Mouse (Mus musculus): ENCODE data around the gene Stoml3. TPM values are rescaled to one million over a fixed set of nuclear protein-coding genes. Genes with fewer than 3 reads are reported as not detected.

Stoml3 gene
- polyA plus RNA-seq, 1 experiment from 2014 or later: not detected

- Histone ChIP-seq H3K4me1 (replicated peaks; ENCODE audit: control insufficient read depth, insufficient read depth, low read length) (no peaks in the 10 kb centered on the region), H3K4me3 (ENCODE audit: low read depth, low read length) (no peak overlapping the region), H3K27me3 (ENCODE audit: control insufficient read depth, insufficient read depth, low read length) (no peaks in the 10 kb centered on the region), H3K27ac (ENCODE audit: low read depth, low read length) (no peak overlapping the region), H3K36me3 (ENCODE audit: control insufficient read depth, insufficient read depth, low read length) (no peaks in the 10 kb centered on the region), H3K9me3 (ENCODE audit: control insufficient read depth, low read length) (no peaks in the 10 kb centered on the region), H3K9ac (ENCODE audit: low read depth, low read length) (no peak overlapping the region), H3K4me2 (replicated peaks; ENCODE audit: low read depth, low read length) (no peak overlapping the region)
- no peak for ATAC-seq (ENCODE audit: low FRiP score)
- WGBS: 76% methylated on average over 10 of the region's 10 CpGs
- DNase-seq (ENCODE audit: low spot score): no peak
These were observed 1.9 kb upstream of the Stoml3 start for GRCm38 (mm10) chr3:53486561-53486960.

GRCm38 (mm10) chr3:53486996-53487576 lies 1.4 kb upstream of the Stoml3 start:
- H3K9ac ChIP-seq (ENCODE audit: low read depth, low read length): no peak overlapping the region
- H3K27me3 ChIP-seq (ENCODE audit: control insufficient read depth, insufficient read depth, low read length): no peaks in the 10 kb centered on the region
- H3K9me3 ChIP-seq (ENCODE audit: control insufficient read depth, low read length): no peaks in the 10 kb centered on the region
- no peak overlapping the region for H3K4me2 ChIP-seq (replicated peaks; ENCODE audit: low read depth, low read length)
- 77% methylated on average over 9 of the region's 9 CpGs for WGBS
- no peak overlapping the region for H3K27ac ChIP-seq (ENCODE audit: low read depth, low read length)
- H3K36me3 ChIP-seq (ENCODE audit: control insufficient read depth, insufficient read depth, low read length): no peaks in the 10 kb centered on the region
- no peaks in the 10 kb centered on the region for H3K4me1 ChIP-seq (replicated peaks; ENCODE audit: control insufficient read depth, insufficient read depth, low read length)
- no peak overlapping the region for H3K4me3 ChIP-seq (ENCODE audit: low read depth, low read length)
- DNase-seq (ENCODE audit: low spot score): no peak
- ATAC-seq (ENCODE audit: low FRiP score): no peak

GRCm38 (mm10) chr3:53498351-53498905 lies 10.0 kb downstream of the Stoml3 start:
- Histone ChIP-seq H3K4me3 (ENCODE audit: low read depth, low read length) (no peak overlapping the region), H3K4me2 (replicated peaks; ENCODE audit: low read depth, low read length) (no peak overlapping the region), H3K27ac (ENCODE audit: low read depth, low read length) (no peak overlapping the region), H3K27me3 (ENCODE audit: control insufficient read depth, insufficient read depth, low read length) (no peaks in the 10 kb centered on the region), H3K36me3 (ENCODE audit: control insufficient read depth, insufficient read depth, low read length) (no peaks in the 10 kb centered on the region), H3K4me1 (replicated peaks; ENCODE audit: control insufficient read depth, insufficient read depth, low read length) (no peaks in the 10 kb centered on the region), H3K9me3 (ENCODE audit: control insufficient read depth, low read length) (no peaks in the 10 kb centered on the region), H3K9ac (ENCODE audit: low read depth, low read length) (no peak overlapping the region)
- ATAC-seq (ENCODE audit: low FRiP score) (no peak), DNase-seq (ENCODE audit: low spot score) (no peak)
- 88% methylated on average over 6 of the region's 6 CpGs for WGBS

- Histone ChIP-seq H3K4me1 (replicated peaks; ENCODE audit: control insufficient read depth, insufficient read depth, low read length) (no peaks in the 10 kb centered on the region), H3K36me3 (ENCODE audit: control insufficient read depth, insufficient read depth, low read length) (no peaks in the 10 kb centered on the region), H3K4me2 (replicated peaks; ENCODE audit: low read depth, low read length) (no peak overlapping the region), H3K27me3 (ENCODE audit: control insufficient read depth, insufficient read depth, low read length) (no peaks in the 10 kb centered on the region), H3K9ac (ENCODE audit: low read depth, low read length) (no peak overlapping the region), H3K9me3 (ENCODE audit: control insufficient read depth, low read length) (no peaks in the 10 kb centered on the region), H3K27ac (ENCODE audit: low read depth, low read length) (no peak overlapping the region), H3K4me3 (ENCODE audit: low read depth, low read length) (no peak overlapping the region)
- DNase-seq (ENCODE audit: low spot score) (no peak), ATAC-seq (ENCODE audit: low FRiP score) (no peak)
- WGBS: 75% methylated on average over 6 of the region's 6 CpGs
These were observed 14.0 kb downstream of the Stoml3 start for GRCm38 (mm10) chr3:53502428-53502827.

- ATAC-seq (ENCODE audit: low FRiP score) (no peak), DNase-seq (ENCODE audit: low spot score) (no peak)
- Histone ChIP-seq H3K27ac (ENCODE audit: low read depth, low read length) (no peak overlapping the region), H3K4me1 (replicated peaks; ENCODE audit: control insufficient read depth, insufficient read depth, low read length) (no peaks in the 10 kb centered on the region), H3K9me3 (ENCODE audit: control insufficient read depth, low read length) (no peaks in the 10 kb centered on the region), H3K36me3 (ENCODE audit: control insufficient read depth, insufficient read depth, low read length) (no peaks in the 10 kb centered on the region), H3K27me3 (ENCODE audit: control insufficient read depth, insufficient read depth, low read length) (no peaks in the 10 kb centered on the region), H3K9ac (ENCODE audit: low read depth, low read length) (no peak overlapping the region), H3K4me3 (ENCODE audit: low read depth, low read length) (no peak overlapping the region), H3K4me2 (replicated peaks; ENCODE audit: low read depth, low read length) (no peak overlapping the region)
- WGBS: 73% methylated on average over 5 of the region's 5 CpGs
These were observed 24.6 kb downstream of the Stoml3 start for GRCm38 (mm10) chr3:53513096-53513495.

- no peak for ATAC-seq (ENCODE audit: low FRiP score)
- Histone ChIP-seq H3K4me3 (ENCODE audit: low read depth, low read length) (no peak overlapping the region), H3K4me2 (replicated peaks; ENCODE audit: low read depth, low read length) (no peak overlapping the region), H3K4me1 (replicated peaks; ENCODE audit: control insufficient read depth, insufficient read depth, low read length) (no peaks in the 10 kb centered on the region), H3K9me3 (ENCODE audit: control insufficient read depth, low read length) (no peaks in the 10 kb centered on the region), H3K27ac (ENCODE audit: low read depth, low read length) (no peak overlapping the region), H3K27me3 (ENCODE audit: control insufficient read depth, insufficient read depth, low read length) (no peaks in the 10 kb centered on the region), H3K36me3 (ENCODE audit: control insufficient read depth, insufficient read depth, low read length) (no peaks in the 10 kb centered on the region), H3K9ac (ENCODE audit: low read depth, low read length) (no peak overlapping the region)
- no peak for DNase-seq (ENCODE audit: low spot score)
- WGBS: 87% methylated on average over 4 of the region's 4 CpGs
These were observed 26.0 kb downstream of the Stoml3 start for GRCm38 (mm10) chr3:53514221-53515065.

GRCm38 (mm10) chr3:53522794-53523193 lies 34.3 kb downstream of the Stoml3 start:
- Histone ChIP-seq H3K36me3 (ENCODE audit: control insufficient read depth, insufficient read depth, low read length) (no peaks in the 10 kb centered on the region), H3K4me1 (replicated peaks; ENCODE audit: control insufficient read depth, insufficient read depth, low read length) (no peaks in the 10 kb centered on the region), H3K4me2 (replicated peaks; ENCODE audit: low read depth, low read length) (no peak overlapping the region), H3K27ac (ENCODE audit: low read depth, low read length) (no peak overlapping the region), H3K4me3 (ENCODE audit: low read depth, low read length) (no peak overlapping the region), H3K27me3 (ENCODE audit: control insufficient read depth, insufficient read depth, low read length) (no peaks in the 10 kb centered on the region), H3K9ac (ENCODE audit: low read depth, low read length) (no peak overlapping the region), H3K9me3 (ENCODE audit: control insufficient read depth, low read length) (no peaks in the 10 kb centered on the region)
- 89% methylated on average over 10 of the region's 10 CpGs for WGBS
- ATAC-seq (ENCODE audit: low FRiP score): no peak
- no peak for DNase-seq (ENCODE audit: low spot score)

- DNase-seq (ENCODE audit: low spot score) (peak; percentile 86), ATAC-seq (ENCODE audit: low FRiP score) (0 out of 2 replicates have a peak, but pooled peaks have one; percentile 49)
- H3K9ac ChIP-seq (ENCODE audit: low read depth, low read length): no peak overlapping the region
- no peak overlapping the region for H3K4me3 ChIP-seq (ENCODE audit: low read depth, low read length)
- no peaks in the 10 kb centered on the region for H3K27me3 ChIP-seq (ENCODE audit: control insufficient read depth, insufficient read depth, low read length)
- no peaks in the 10 kb centered on the region for H3K36me3 ChIP-seq (ENCODE audit: control insufficient read depth, insufficient read depth, low read length)
- peak overlapping the region; percentile 34 for H3K4me2 ChIP-seq (replicated peaks; ENCODE audit: low read depth, low read length)
- 15% methylated on average over 21 of the region's 21 CpGs for WGBS
- H3K9me3 ChIP-seq (ENCODE audit: control insufficient read depth, low read length): no peaks in the 10 kb centered on the region
- H3K4me1 ChIP-seq (replicated peaks; ENCODE audit: control insufficient read depth, insufficient read depth, low read length): no peaks in the 10 kb centered on the region
- no peak overlapping the region for H3K27ac ChIP-seq (ENCODE audit: low read depth, low read length)
These were observed 37.3 kb downstream of the Stoml3 start for GRCm38 (mm10) chr3:53525737-53526136.

Measured in hindbrain, embryonic 11.5 days (tissue).